Mouse (Mus musculus): Measurements from ENCODE around the gene Fbxw10.
A peak's percentile ranks its signal among the peaks of the same experiment; 100 is the strongest.

The Fbxw10 gene

GRCm38 (mm10) chr11:62846961-62847654 is at the start of gene Fbxw10:
Gene Fbxw10, plus strand, starts transcription at chr11:62847069.
- DNase-seq (ENCODE audit: low spot score) = no peak

- no peak for DNase-seq (ENCODE audit: low spot score)
These were observed 42.8 kb upstream of the Fbxw10 start for GRCm38 (mm10) chr11:62804119-62804518.

DNA sequence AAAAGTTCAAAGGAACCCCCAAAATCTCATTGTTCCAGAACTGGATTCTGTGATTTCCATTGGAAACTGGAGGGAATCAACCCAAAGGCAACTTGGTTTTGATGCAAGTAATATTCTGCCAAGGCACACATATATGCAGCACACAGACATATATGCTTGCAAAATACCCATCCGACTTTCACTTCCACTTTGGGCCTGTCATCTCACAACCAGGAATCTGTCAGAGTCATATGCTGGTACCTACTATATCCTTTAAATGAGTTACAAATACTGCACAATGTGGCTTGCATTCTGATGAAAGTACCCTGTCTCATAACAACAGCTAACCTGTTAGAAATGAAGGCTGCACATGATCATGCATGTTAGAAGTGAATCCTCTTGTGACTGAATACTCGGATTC is 38.9 kb upstream of the Fbxw10 start:
- DNase-seq (ENCODE audit: low spot score) = no peak

DNA sequence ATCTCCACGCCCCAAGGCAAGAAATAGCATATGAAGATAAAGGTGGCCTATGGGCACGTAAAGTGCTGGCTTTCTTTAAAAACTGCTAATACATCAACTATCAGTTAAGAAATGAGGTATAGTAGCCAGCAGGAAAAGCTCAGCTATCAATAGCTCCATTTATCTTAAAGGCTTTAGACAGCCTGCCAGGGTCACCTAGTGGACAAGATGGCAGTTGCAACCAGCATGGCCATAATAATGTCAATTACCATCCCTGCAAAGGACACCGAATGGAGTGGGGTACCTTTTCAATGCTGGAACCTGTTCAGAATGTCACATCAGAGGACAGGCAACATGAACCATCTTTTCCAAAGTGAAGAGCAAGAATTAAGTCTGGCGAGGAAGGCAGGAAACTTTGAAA is 37.7 kb upstream of the Fbxw10 start:
- DNase-seq (ENCODE audit: low spot score) = no peak

DNA sequence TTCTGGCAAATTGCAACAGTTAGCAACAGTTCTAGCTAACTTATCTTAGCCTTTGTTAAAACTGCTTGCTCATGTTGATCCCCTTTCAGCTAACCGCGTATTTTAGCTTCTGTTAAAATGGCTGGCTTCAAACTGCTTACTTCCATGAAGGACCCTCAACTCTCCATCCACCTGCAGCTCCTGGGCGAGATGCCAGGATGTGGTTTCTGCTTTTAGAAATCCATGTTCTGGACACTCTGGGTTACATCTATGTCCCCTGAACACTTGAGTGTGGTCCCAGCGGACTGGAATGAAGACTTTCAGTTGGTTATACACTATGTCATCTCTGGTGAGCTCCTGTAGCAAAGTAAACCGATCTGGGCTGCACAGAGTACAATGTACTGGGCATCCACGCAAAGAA is 34.6 kb upstream of the Fbxw10 start:
- no peak for DNase-seq (ENCODE audit: low spot score)

GRCm38 (mm10) chr11:62813497-62813896 is 33.4 kb upstream of the Fbxw10 start:
- no peak for DNase-seq (ENCODE audit: low spot score)

- no peak for DNase-seq (ENCODE audit: low spot score)
These were observed 32.8 kb upstream of the Fbxw10 start for GRCm38 (mm10) chr11:62813970-62814624.

DNA sequence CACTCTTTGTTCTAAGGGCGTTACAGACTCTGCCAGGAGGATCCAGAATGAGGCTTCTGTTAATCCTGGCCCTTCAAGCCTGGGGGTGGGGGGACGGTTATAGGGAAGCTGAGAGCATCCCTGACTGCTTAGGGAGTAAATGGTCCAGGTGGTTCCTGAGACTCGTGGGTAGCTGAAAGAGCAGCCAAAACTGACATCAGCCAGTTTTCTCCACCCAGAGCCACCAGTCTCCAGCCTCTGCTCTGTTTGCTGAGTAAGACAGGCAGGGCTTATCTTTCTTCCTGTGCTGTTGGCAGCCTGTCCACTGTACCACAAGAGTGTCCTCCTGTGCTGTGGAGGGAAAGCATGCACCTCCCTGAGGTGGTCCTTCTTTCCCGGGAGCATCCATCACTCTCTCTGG is 32.2 kb upstream of the Fbxw10 start:
- DNase-seq (ENCODE audit: low spot score) = no peak

DNA sequence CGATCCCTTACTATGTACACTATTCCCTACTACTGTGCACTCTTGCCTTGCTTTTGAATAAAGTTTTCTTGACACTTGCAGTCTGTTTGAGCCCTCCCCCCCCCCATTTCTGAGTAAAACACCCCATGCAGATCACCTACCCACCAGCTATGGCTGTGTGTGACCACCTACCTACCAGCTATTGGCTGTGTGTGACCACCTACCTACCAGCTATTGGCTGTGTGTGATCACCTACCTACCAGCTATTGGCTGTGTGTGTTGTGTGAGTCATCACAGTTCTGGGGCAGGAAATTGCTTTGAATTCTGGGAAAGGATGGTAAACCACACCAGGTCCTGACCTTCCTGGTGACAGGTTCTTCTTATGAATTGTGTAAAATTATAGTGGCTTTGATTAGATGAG is 31.4 kb upstream of the Fbxw10 start:
- DNase-seq (ENCODE audit: low spot score) = no peak

- DNase-seq (ENCODE audit: low spot score) = no peak
These were observed 30.3 kb upstream of the Fbxw10 start for GRCm38 (mm10) chr11:62816591-62816990.

- DNase-seq (ENCODE audit: low spot score) = no peak
These were observed 27.7 kb upstream of the Fbxw10 start for GRCm38 (mm10) chr11:62819059-62819686.

- peak; percentile 9 for DNase-seq (ENCODE audit: low spot score)
These were observed 26.8 kb upstream of the Fbxw10 start, which contains the start of gene Trim16 for GRCm38 (mm10) chr11:62820059-62820541. Gene Trim16, plus strand, starts transcription at chr11:62820231.

GRCm38 (mm10) chr11:62820661-62821437 is 26.0 kb upstream of the Fbxw10 start:
- DNase-seq (ENCODE audit: low spot score) = peak; percentile 16

DNA sequence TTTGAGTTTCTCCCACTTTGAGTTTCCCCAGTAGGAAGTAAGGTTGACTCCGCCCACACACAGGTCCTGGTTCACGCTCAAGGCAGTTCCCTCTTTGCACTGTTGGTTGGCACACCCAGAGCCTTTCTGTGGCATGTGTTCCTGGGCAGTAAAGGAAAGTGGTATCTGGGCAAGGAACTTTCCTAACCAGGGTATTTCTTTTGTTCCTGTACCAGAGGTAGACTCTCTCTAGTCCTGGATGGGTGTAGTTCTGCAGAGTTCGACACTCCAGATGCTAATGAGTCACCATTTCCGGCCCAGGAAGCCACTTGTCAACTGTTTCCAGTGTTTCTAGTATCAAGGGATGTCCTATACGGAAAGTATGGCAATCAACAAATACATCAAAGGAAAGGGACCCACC is 25.0 kb upstream of the Fbxw10 start:
- no peak for DNase-seq (ENCODE audit: low spot score)

GRCm38 (mm10) chr11:62824211-62824610 is 22.7 kb upstream of the Fbxw10 start:
- DNase-seq (ENCODE audit: low spot score) = no peak

GRCm38 (mm10) chr11:62825222-62826105 is 21.4 kb upstream of the Fbxw10 start:
- DNase-seq (ENCODE audit: low spot score) = no peak

- DNase-seq (ENCODE audit: low spot score) = no peak
These were observed 20.6 kb upstream of the Fbxw10 start for GRCm38 (mm10) chr11:62826106-62826733.

GRCm38 (mm10) chr11:62827135-62827534 is 19.7 kb upstream of the Fbxw10 start:
- DNase-seq (ENCODE audit: low spot score) = no peak

DNA sequence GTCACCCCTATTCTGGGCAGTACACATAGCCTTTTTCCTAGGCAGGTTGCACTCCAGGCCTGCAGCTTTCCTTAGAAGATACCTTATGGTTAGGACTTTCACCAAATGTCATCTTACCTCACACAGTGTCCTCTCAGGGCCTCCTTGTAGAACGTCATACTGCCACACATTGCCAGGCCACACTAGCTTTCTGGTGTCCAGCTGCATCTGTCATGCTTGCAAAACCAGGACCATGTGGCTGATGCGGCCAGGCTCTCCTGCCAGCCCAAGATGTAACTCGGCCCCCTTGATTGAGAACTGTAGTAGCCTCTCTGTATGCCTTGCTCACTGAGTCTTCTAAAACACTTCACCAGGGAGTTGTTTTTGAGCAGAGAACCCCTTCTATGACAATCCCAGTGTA is 19.0 kb upstream of the Fbxw10 start:
- DNase-seq (ENCODE audit: low spot score) = no peak

DNA sequence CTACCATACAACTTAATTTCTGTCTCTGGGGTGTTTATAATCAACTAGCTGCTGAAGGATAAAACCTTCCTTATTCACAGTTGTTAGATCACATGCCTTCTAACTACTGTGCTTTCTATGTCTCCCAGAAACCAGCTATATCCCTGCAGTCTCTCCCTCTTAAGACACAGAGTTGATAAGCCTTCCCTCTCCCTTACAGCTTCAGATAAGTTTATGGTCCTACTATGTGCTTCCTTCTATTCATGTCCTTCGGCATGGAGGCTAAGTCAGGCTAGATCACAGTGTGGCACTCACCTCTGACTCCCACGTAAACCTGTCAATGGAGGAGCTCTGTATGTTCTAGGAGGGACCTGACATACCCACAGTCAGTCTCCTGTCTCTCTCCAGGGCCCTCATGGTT is 16.5 kb upstream of the Fbxw10 start:
- no peak for DNase-seq (ENCODE audit: low spot score)

DNA sequence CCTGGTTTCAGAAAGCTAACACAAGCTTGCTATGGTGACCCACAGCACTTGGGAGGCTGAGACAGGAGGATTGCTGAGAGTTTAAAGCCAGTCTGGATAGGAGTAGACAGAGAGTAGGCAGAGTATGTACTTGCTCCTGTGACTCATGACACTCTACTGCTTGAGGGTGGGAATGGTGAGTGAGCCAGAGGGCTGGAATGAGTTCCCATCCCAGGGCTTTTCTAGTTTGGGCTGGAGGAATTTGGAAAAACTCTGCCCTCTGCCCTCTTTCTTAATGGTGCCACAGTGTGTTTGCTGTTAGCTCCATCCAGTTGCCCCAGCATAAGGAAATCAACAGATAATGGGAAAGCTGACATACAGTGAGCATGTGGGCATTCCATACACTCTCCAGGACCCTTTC is 15.0 kb upstream of the Fbxw10 start:
- no peak for DNase-seq (ENCODE audit: low spot score)
